In the genomic region with DNA sequence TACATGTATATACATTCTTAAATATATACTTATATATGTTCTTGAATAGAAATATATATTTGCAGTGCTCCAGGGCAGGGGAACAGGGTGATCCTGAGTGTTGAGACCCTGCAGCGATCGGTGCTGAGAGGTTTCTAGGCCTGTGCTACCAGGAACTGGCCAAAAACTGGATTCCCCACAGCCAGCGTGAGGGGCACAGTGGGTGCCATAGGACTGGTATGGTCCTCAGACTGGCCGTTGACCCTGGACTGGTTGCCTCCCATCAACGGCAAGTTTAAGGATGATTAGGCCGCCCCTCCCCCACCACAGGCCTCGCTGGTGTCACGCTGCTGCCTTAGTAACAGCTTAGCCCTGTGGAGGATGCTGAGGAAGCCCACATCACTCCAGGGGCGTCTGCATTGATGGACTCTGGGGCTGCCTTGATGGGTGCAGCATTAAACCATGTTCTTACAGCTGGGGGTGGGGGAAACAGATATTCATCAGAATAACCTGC, we compare ENCODE assay signal across 22 mouse cellular contexts. TPM values are rescaled to one million over a fixed set of nuclear protein-coding genes. Genes with fewer than 3 reads are reported as not detected.
DNase-seq lines count a peak whose midpoint lies in the region; ATAC-seq lines count a peak whose summit lies in the region.
"Had no signal": no experiment of that assay in that cellular context is flagged by ENCODE, and none has a peak within 500 bp of the region (broad histone marks: within the 10 kb centered on the region; RNA-seq: fewer than 3 reads in every experiment).

No protein-coding gene starts in this region.

- no peaks in the 10 kb centered on the region for H3K27me3 ChIP-seq in embryonic facial prominence, embryonic 12.5 days
- H3K27me3 ChIP-seq in embryonic facial prominence, embryonic 10.5 days (replicated peaks; ENCODE audit: low read depth, poor library complexity, severe bottlenecking), result no peaks in the 10 kb centered on the region
- no peaks in the 10 kb centered on the region for H3K27me3 ChIP-seq in kidney, embryonic 14.5 days (ENCODE audit: control insufficient read depth, insufficient read depth, low read length)
- H3K27me3 ChIP-seq: forebrain, embryonic 15.5 days; heart, embryonic 15.5 days had no signal

- peaks cover 8% of the 10 kb centered on the region for H3K4me1 ChIP-seq in embryonic facial prominence, embryonic 12.5 days
- H3K4me1 ChIP-seq in embryonic facial prominence, embryonic 10.5 days, result peaks cover 21% of the 10 kb centered on the region
- peaks cover 3% of the 10 kb centered on the region; the same call in 1 of the 2 replicates for H3K4me1 ChIP-seq in kidney, embryonic 14.5 days (ENCODE audit: control insufficient read depth, insufficient read depth, low read length)
- H3K4me1 ChIP-seq: forebrain, embryonic 15.5 days had no signal

- peaks cover 56% of the 10 kb centered on the region for H3K36me3 ChIP-seq in embryonic facial prominence, embryonic 12.5 days
- H3K36me3 ChIP-seq in embryonic facial prominence, embryonic 10.5 days (replicated peaks), result peaks cover 83% of the 10 kb centered on the region
- peaks cover 59% of the 10 kb centered on the region for H3K36me3 ChIP-seq in kidney, embryonic 14.5 days (ENCODE audit: control insufficient read depth, insufficient read depth, low read length)

- H3K4me2 ChIP-seq in embryonic facial prominence, embryonic 12.5 days (replicated peaks), result no peak overlapping the region
- no peak overlapping the region for H3K4me2 ChIP-seq in kidney, embryonic 14.5 days (replicated peaks; ENCODE audit: low read depth, low read length)
- H3K4me2 ChIP-seq: forebrain, embryonic 15.5 days; heart, embryonic 15.5 days; hindbrain, embryonic 14.5 days had no signal

- H3K9me3 ChIP-seq in embryonic facial prominence, embryonic 12.5 days, result no peaks in the 10 kb centered on the region
- H3K9me3 ChIP-seq in embryonic facial prominence, embryonic 10.5 days, result no peaks in the 10 kb centered on the region
- no peaks in the 10 kb centered on the region for H3K9me3 ChIP-seq in kidney, embryonic 14.5 days (ENCODE audit: control insufficient read depth, low read length)
- H3K9me3 ChIP-seq: forebrain, embryonic 15.5 days; G1E; heart, embryonic 10.5 days; heart, embryonic 15.5 days had no signal

- no peak for DNase-seq in embryonic facial prominence, embryonic 10.5 days (ENCODE audit: low spot score)
- no peak for DNase-seq in kidney, postnatal 14 days
- DNase-seq in kidney, postnatal 4 days, result peak; percentile 35 to 38
- no peak for DNase-seq in kidney, adult 8-10 months
- DNase-seq in testis, postnatal 10 days (ENCODE audit: low spot score), result peak; percentile 56
- DNase-seq in testis, postnatal 14 days (ENCODE audit: low spot score), result no peak
- DNase-seq: adrenal gland, adult 8-10 months; adrenal gland, postnatal 36 days; B cell, adult 2 months; cerebellum, adult 2 months; cerebellum, postnatal 10 days; gastrocnemius, postnatal 36 days; heart, adult 11 months; heart, postnatal 14 days had no signal

- H3K9ac ChIP-seq in embryonic facial prominence, embryonic 12.5 days, result no peak overlapping the region
- no peak overlapping the region for H3K9ac ChIP-seq in kidney, embryonic 14.5 days (ENCODE audit: low read depth, low read length)
- H3K9ac ChIP-seq: forebrain, embryonic 15.5 days; heart, embryonic 15.5 days; hindbrain, embryonic 14.5 days had no signal

- 78% methylated on average over 9 of the region's 9 CpGs for WGBS in embryonic facial prominence, embryonic 12.5 days
- 87% methylated on average over 9 of the region's 9 CpGs for WGBS in embryonic facial prominence, embryonic 10.5 days
- 69% methylated on average over 9 of the region's 9 CpGs for WGBS in kidney, embryonic 14.5 days

- H3K4me3 ChIP-seq in embryonic facial prominence, embryonic 12.5 days, result no peak overlapping the region
- H3K4me3 ChIP-seq in embryonic facial prominence, embryonic 10.5 days, result no peak overlapping the region
- no peak overlapping the region for H3K4me3 ChIP-seq in kidney, embryonic 14.5 days (ENCODE audit: low read length)
- H3K4me3 ChIP-seq: forebrain, embryonic 15.5 days; heart, embryonic 10.5 days; heart, embryonic 15.5 days had no signal

- H3K27ac ChIP-seq in embryonic facial prominence, embryonic 12.5 days, result no peak overlapping the region
- H3K27ac ChIP-seq in embryonic facial prominence, embryonic 10.5 days (replicated peaks), result no peak overlapping the region
- no peak overlapping the region for H3K27ac ChIP-seq in kidney, embryonic 14.5 days (ENCODE audit: low read depth, low read length)
- H3K27ac ChIP-seq: forebrain, embryonic 15.5 days; heart, embryonic 10.5 days; heart, embryonic 15.5 days; hindbrain, embryonic 14.5 days had no signal

- peak; percentile 50; the same call in 1 of the 2 replicates for ATAC-seq in embryonic facial prominence, embryonic 12.5 days (ENCODE audit: insufficient number of reproducible peaks, insufficient read depth, low FRiP score, low TSS enrichment)
- 0 out of 2 replicates have a peak, but pooled peaks have one; percentile 32 for ATAC-seq in kidney, embryonic 14.5 days (ENCODE audit: low FRiP score, low TSS enrichment)
- ATAC-seq: CD4-positive, CD25-positive, alpha-beta regulatory T cell, adult 4 months; forebrain, embryonic 15.5 days had no signal

RNA-seq across cellular contexts. Expression of a gene that starts 9.0 kb away (rescaled TPM):
- polyA plus RNA-seq in embryonic facial prominence, embryonic 12.5 days (2016; fragmentation: Nextera tagmentation; extraction: Ambion mirVana), result 184 and 193 TPM in 2 replicates
- 165 and 169 TPM in 2 replicates for polyA plus RNA-seq in embryonic facial prominence, embryonic 10.5 days (2016; fragmentation: Nextera tagmentation; extraction: Ambion mirVana)
- polyA plus RNA-seq in kidney, embryonic 14.5 days (2014; fragmentation: Nextera tagmentation; extraction: Ambion mirVana), result 139 and 234 TPM in 2 replicates

RNA-seq across cellular contexts. Expression of a gene that starts 44.6 kb away (rescaled TPM):
- 218 and 222 TPM in 2 replicates for polyA plus RNA-seq in embryonic facial prominence, embryonic 12.5 days (2016; fragmentation: Nextera tagmentation; extraction: Ambion mirVana)
- 204 and 209 TPM in 2 replicates for polyA plus RNA-seq in embryonic facial prominence, embryonic 10.5 days (2016; fragmentation: Nextera tagmentation; extraction: Ambion mirVana)
- 265 and 284 TPM in 2 replicates for polyA plus RNA-seq in kidney, embryonic 14.5 days (2014; fragmentation: Nextera tagmentation; extraction: Ambion mirVana)

Comparison
In these comparisons a context has a peak if more than half of its experiments do, and no peak if none do; other contexts are left out.
1. DNase-seq: peak in kidney, postnatal 4 days (2 of 2) and testis, postnatal 10 days (single experiment); none in embryonic facial prominence, embryonic 10.5 days (single experiment), kidney, postnatal 14 days (single experiment), kidney, adult 8-10 months (0 of 2) and testis, postnatal 14 days (single experiment).